Mouse (Mus musculus) embryonic facial prominence, embryonic 10.5 days (tissue): Measurements from ENCODE around the gene Gpr35. TPM values are rescaled to one million over a fixed set of nuclear protein-coding genes. Genes with fewer than 3 reads are reported as not detected.

Experiments
- DNase-seq: peaks from one replicate; pipeline ENCODE4 v3.0.0-alpha.2; 2017; ENCODE audit warnings: low spot score
- H3K27ac ChIP-seq: fragments of 300-500 bp; sonication (generic); replicated peaks from 2 replicates; pipeline ENCODE4 v1.5.1; 2016; ENCODE audit warnings: mild to moderate bottlenecking
- H3K27me3 ChIP-seq: fragments of 300-500 bp; sonication (generic); replicated peaks from 2 replicates; pipeline ENCODE4 v1.6.1; 2016; ENCODE audit warnings: low read depth, mild to moderate bottlenecking; ENCODE audit not compliant: poor library complexity, severe bottlenecking
- H3K36me3 ChIP-seq: fragments of 300-500 bp; sonication (generic); replicated peaks from 2 replicates; pipeline ENCODE4 v1.6.1; 2016; ENCODE audit warnings: mild to moderate bottlenecking, moderate library complexity
- H3K4me1 ChIP-seq: fragments of 300-500 bp; sonication (generic); 2 replicates; pipeline ENCODE4 v1.6.1; 2016
- H3K4me3 ChIP-seq: fragments of 300-500 bp; sonication (generic); 2 replicates; pipeline ENCODE4 v1.5.1; 2016; ENCODE audit warnings: mild to moderate bottlenecking, moderate library complexity
- H3K9me3 ChIP-seq: fragments of 300-500 bp; sonication (generic); 2 replicates; pipeline ENCODE4 v1.6.1; 2016; ENCODE audit warnings: mild to moderate bottlenecking
- WGBS: fragments of 180-500 bp; shearing (Covaris S2); methylation state at CpG from one replicate; pipeline ENCODE4 v1.1.7; 2016; 5-methylcytosine and 5-hydroxymethylcytosine counted together
- polyA plus RNA-seq: library from polyadenylated mRNA; unstranded; fragments of >200 nt; fragmentation: Nextera tagmentation; extraction: Ambion mirVana; gene quantifications from 2 replicates; pipeline ENCODE4 v1.2.1, GENCODE M21; 2016

Gpr35 gene
- polyA plus RNA-seq, 1 experiment from 2014 or later, result 0.19 TPM

DNA sequence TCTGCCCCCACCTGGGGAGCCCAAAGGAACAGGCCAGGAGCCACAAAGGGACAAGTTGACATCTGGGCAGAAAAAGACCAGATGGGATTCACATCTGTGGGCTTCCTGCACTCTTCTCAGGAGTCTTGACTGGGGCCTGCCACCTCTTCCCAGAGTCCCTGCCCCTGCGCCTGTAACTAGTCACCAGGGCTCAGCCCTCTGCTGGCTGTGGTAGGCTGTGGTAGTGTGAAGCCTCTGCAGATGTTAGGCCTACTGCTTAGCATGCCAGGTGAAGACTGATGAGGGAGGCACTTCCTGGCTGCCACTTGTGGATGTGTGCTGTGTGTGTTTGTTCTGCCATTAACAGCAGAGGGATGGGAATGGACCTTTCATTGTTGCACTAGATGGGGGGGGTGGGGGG, 38.4 kb upstream of the Gpr35 start:
- 57% methylated on average over 1 of the region's 1 CpGs for whole genome bisulfite sequencing
- peaks cover 23% of the 10 kb centered on the region for H3K27me3 ChIP-seq
- DNase-seq, result peak; percentile 26
- no peaks in the 10 kb centered on the region for H3K9me3 ChIP-seq
- peak overlapping the region; percentile 74 for H3K4me3 ChIP-seq
- H3K27ac ChIP-seq, result 0 out of 2 replicates have a peak overlapping the region, but pooled peaks have one; percentile 25
- peaks cover 42% of the 10 kb centered on the region for H3K4me1 ChIP-seq
- H3K36me3 ChIP-seq, result peaks cover 40% of the 10 kb centered on the region

DNA sequence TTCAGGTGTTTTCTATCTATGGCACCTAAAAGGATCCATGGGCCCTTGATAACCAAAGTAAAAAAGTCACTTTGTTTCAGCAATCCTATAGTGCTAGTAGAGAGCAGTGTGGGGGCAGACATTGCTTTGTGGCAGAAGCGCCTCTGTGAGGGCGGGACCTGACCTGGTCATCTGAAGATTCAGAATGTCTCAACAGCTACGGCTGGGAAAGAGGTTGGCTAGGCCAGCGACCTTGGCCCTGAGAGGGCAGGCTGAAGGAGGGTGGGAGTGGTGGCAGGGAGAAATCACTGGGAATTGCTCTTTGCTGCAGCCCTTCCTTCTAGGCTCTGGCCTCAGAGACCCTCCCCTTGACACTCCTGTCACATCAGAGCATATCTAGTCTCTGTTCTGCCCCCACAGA, 36.4 kb upstream of the Gpr35 start:
- peaks cover 33% of the 10 kb centered on the region for H3K4me1 ChIP-seq
- no peak overlapping the region for H3K4me3 ChIP-seq
- DNase-seq, result no peak
- H3K27me3 ChIP-seq, result peaks cover 8% of the 10 kb centered on the region
- no peaks in the 10 kb centered on the region for H3K9me3 ChIP-seq
- H3K27ac ChIP-seq, result no peak overlapping the region
- peaks cover 59% of the 10 kb centered on the region for H3K36me3 ChIP-seq
- 72% methylated on average over 4 of the region's 4 CpGs for WGBS

DNA sequence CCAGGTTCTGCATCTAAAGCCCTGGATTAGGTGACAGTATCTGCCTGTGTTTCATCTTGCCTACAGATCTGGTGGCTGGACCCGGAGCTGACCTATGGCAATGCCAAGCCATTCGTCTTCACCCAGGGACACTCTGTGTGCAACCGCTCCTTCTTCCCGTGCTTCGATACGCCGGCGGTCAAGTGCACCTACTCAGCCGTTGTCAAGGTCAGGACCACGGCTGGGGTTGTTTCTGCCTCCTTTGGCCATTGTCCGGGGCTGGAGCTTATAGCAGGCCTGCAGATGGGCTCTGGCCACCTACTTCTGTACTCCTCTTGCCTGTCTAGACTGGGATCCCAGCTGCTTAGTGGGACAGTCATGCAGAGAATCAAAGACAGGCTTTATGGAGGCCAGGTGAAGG, 35.7 kb upstream of the Gpr35 start:
- no peaks in the 10 kb centered on the region for H3K9me3 ChIP-seq
- H3K36me3 ChIP-seq, result peaks cover 67% of the 10 kb centered on the region
- H3K4me3 ChIP-seq, result no peak overlapping the region
- H3K27me3 ChIP-seq, result 0 out of 2 replicates have a peak, but pooled peaks cover under 1% of the 10 kb centered on the region
- peaks cover 28% of the 10 kb centered on the region for H3K4me1 ChIP-seq
- DNase-seq, result no peak
- 93% methylated on average over 11 of the region's 11 CpGs for WGBS
- H3K27ac ChIP-seq, result no peak overlapping the region

DNA sequence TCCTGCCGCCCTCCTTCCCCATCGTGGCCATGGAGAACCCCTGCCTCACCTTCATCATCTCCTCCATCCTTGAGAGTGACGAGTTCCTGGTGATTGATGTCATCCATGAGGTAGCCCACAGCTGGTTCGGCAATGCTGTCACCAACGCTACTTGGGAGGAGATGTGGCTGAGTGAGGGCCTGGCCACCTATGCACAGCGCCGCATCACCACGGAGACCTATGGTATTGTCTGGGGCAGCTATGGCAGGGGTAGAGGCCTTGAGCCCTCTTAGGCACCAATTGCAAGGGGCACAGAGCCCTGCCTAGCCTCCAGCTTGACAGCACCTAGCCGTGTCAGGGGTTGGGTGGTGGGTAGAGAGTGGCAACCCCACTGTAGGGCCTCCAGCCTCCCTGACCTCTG, 33.9 kb upstream of the Gpr35 start:
- WGBS, result 94% methylated on average over 9 of the region's 9 CpGs
- Histone ChIP-seq H3K27ac (no peak overlapping the region), H3K4me1 (peaks cover 14% of the 10 kb centered on the region), H3K27me3 (no peaks in the 10 kb centered on the region), H3K4me3 (no peak overlapping the region), H3K9me3 (no peaks in the 10 kb centered on the region), H3K36me3 (peaks cover 76% of the 10 kb centered on the region)
- DNase-seq, result no peak

DNA sequence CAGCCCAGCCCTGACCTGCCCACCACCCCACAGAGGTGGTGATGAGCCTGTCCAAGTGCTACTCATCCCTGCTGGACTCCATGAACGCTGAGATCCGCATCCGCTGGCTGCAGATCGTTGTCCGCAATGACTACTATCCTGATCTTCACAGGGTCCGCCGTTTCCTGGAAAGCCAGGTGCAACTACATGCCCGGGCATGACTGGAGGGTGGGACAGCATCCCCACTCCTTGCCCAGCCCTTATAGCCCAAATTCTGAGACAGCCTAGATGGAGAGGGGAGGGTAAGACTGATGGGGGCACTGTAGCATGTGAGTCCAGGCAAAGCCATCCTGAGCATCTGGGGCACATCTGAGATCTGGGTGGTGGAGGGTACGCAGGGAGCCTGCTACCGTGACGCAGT, 31.5 kb upstream of the Gpr35 start:
- H3K27me3 ChIP-seq, result no peaks in the 10 kb centered on the region
- peaks cover 67% of the 10 kb centered on the region for H3K36me3 ChIP-seq
- 96% methylated on average over 11 of the region's 11 CpGs for WGBS

DNA sequence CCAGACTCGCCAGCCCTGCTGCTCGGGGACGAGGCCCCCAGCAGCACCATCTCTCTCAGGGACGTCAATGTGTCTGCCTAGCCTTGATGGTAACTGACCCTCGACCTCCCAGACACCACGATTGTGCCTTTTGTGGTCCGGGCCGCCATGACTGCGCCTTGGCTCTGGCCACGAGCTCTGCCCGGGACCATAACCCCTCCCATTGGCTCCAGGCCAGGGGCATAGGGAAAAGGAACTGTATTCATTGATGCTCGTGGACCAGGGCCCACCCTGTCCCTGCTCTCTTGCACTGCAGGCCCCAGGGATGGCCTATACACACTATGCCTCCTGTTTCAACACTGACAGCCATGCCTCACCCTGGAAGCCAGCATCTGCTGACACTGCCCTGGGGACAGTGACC, 30.9 kb upstream of the Gpr35 start:
- H3K27me3 ChIP-seq, result no peaks in the 10 kb centered on the region
- WGBS, result 90% methylated on average over 12 of the region's 12 CpGs
- H3K4me1 ChIP-seq, result no peaks in the 10 kb centered on the region
- no peak for DNase-seq
- no peak overlapping the region for H3K27ac ChIP-seq
- peaks cover 61% of the 10 kb centered on the region for H3K36me3 ChIP-seq
- H3K4me3 ChIP-seq, result no peak overlapping the region
- no peaks in the 10 kb centered on the region for H3K9me3 ChIP-seq

More for the DNA sequence above, 31.5 kb upstream of the Gpr35 start:
- H3K4me1 ChIP-seq, result no peaks in the 10 kb centered on the region
- no peak overlapping the region for H3K4me3 ChIP-seq
- no peak for DNase-seq
- H3K9me3 ChIP-seq, result no peaks in the 10 kb centered on the region
- no peak overlapping the region for H3K27ac ChIP-seq

DNA sequence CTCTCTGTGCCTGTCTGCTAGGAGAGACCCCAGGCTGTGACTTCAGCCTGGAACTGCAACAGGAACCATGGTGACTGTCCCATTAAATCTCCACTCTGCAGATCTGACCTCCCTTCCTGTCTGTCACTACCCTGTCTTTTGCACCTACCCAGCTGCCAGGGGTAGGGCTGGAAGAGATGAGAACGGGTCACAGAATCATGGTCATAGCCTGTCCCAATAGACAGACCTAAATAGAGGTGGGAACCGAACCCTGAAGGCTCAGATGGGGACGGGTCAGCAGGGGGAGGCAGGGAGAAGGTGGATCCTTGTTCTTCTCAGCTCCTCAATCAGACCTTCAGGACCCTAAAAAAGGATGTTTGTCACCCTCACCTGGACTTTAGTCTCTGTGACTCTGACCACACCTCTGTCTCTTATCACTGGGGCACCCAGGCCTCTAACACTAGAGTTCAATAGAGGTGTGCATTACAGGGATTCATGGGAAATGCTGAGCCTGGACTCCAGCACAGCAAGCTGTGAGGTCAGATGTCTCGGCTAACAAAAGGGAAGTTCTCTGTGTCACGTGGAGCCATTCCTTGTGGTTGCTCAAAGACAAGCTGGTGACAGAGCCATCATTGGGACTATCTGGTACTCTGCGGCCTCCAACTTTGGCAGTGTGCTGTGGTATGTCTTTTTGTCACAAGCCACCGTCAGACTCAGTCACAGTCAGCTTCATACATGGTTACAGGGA, 30.0 kb upstream of the Gpr35 start:
- Histone ChIP-seq H3K36me3 (peaks cover 53% of the 10 kb centered on the region), H3K27ac (no peak overlapping the region), H3K4me1 (no peaks in the 10 kb centered on the region), H3K4me3 (no peak overlapping the region), H3K9me3 (no peaks in the 10 kb centered on the region), H3K27me3 (no peaks in the 10 kb centered on the region)
- DNase-seq, result no peak
- 83% methylated on average over 7 of the region's 7 CpGs for WGBS

DNA sequence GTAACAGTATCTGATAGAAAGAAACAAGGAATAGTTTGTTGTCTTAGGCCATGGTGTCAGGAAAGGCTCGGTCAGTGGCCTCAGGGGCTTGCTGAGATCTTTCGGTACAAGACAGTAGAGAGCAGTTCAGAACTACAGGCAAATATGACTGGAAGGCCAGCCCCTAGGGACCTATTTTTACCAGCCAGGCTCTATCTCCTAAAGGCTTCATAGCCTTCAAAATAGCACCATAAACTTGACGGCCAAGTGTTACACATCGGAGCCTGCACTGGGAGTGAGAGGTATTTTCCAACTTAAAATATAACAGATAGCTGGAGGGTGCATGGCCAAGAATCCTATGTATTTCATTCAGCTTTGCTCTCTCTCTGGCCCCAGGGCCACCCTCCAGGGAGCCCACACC, 29.2 kb upstream of the Gpr35 start:
- H3K27ac ChIP-seq, result no peak overlapping the region
- H3K4me3 ChIP-seq, result no peak overlapping the region
- no peak for DNase-seq
- H3K27me3 ChIP-seq, result no peaks in the 10 kb centered on the region
- H3K36me3 ChIP-seq, result peaks cover 44% of the 10 kb centered on the region
- H3K4me1 ChIP-seq, result no peaks in the 10 kb centered on the region
- no peaks in the 10 kb centered on the region for H3K9me3 ChIP-seq
- 90% methylated on average over 4 of the region's 4 CpGs for WGBS

DNA sequence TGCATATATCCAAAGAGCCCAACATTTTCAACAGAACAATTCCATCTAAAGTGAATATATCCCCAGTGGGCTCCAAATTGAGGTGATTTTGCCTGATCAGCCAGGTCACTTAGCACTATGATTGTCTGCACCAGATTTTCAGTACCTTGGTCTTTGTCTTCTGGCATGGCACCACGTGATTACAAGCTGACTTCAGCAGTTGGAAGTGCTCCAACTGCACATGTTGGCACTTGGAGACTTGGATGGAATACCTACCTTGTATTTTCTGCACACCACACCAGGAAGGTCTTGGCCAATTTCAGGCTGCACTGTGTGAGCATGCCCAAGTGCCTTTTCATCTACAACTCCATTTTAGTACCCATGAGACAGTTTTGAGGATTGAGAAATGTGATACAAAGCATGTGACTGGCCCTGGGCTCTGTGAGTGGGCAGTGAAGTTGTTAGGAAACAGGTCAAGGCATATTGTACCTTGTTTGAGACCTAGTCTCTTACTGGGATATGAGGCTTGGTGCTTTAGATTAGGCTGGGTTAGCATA, 20.4 kb upstream of the Gpr35 start:
- no peak for DNase-seq
- H3K36me3 ChIP-seq, result no peaks in the 10 kb centered on the region
- H3K4me3 ChIP-seq, result no peak overlapping the region
- peaks cover 5% of the 10 kb centered on the region; the same call in 1 of the 2 replicates for H3K9me3 ChIP-seq
- H3K27me3 ChIP-seq, result no peaks in the 10 kb centered on the region
- WGBS, result 22% methylated on average over 1 of the region's 1 CpGs
- H3K27ac ChIP-seq, result no peak overlapping the region
- peaks cover 10% of the 10 kb centered on the region for H3K4me1 ChIP-seq

DNA sequence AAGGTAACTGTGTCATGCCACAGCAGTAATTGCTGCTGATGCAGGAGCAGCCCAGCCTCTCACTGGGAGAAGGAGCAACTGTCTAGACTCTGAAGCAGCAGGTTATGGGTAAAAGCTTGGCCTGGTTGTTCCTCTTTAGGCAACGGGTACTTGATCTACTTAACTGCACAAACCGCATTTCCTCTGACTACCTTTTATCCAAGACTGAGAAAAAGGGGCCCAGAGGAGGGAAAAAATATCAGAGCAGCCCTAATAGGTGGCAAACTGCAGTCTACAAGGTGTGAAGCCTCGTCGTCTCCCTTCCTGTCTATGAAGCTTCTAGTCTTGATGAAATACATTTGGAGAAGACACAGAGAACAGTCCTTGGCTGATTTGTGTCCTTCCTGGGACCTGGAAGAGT, 17.1 kb upstream of the Gpr35 start:
- no peaks in the 10 kb centered on the region for H3K27me3 ChIP-seq
- H3K36me3 ChIP-seq, result peaks cover 10% of the 10 kb centered on the region
- H3K4me3 ChIP-seq, result peak overlapping the region; percentile 86
- peaks cover 24% of the 10 kb centered on the region for H3K4me1 ChIP-seq
- WGBS, result 83% methylated on average over 4 of the region's 4 CpGs
- H3K9me3 ChIP-seq, result peaks cover 5% of the 10 kb centered on the region; the same call in 1 of the 2 replicates
- DNase-seq, result no peak
- peak overlapping the region; percentile 94 for H3K27ac ChIP-seq

DNA sequence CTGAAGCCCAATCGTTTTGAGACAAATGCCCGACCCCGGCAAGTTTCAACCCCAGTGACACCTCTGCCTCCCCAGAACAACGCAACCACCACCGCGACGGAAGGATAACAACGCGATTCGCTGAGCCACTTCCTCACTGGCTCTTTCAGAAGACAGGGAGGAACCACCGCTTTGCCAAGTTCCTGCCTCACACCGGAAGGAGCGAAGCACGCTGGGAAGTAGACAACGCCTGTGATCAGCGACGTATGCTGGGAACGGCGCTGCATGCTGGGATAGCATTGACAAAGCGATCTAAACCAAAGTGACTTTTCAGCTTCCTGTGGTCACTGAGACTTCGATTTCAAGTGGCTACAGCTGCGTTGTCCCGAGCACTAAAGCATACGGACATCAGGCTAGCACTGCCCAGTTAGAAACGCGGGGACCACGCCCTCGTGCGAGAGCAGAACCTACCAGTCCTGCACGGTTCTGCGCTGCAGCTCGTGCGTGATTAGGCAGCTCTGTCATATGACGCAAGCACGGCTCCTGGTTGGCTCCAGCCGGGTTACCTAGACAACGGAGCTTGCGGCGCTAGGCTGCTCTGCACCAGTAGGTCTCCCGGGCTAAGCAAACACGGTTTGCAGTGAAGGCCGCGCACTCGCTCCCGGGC, 16.4 kb upstream of the Gpr35 start, which contains the start of gene Capn10:
Gene Capn10 (plus strand): TSS at position 195 of the 646 bp plus-strand sequence.
- H3K9me3 ChIP-seq, result peaks cover 5% of the 10 kb centered on the region; the same call in 1 of the 2 replicates
- peak within 1 kb of the TSS; percentile 94 for H3K27ac ChIP-seq
- WGBS, result under 1% methylated on average over 45 of the region's 45 CpGs
- H3K4me3 ChIP-seq, result peak within 1 kb of the TSS; percentile 86
- H3K27me3 ChIP-seq, result no peaks in the 10 kb centered on the region
- peak; percentile 96 for DNase-seq
- peaks cover 17% of the 10 kb centered on the region for H3K36me3 ChIP-seq
- H3K4me1 ChIP-seq, result peaks cover 24% of the 10 kb centered on the region

DNA sequence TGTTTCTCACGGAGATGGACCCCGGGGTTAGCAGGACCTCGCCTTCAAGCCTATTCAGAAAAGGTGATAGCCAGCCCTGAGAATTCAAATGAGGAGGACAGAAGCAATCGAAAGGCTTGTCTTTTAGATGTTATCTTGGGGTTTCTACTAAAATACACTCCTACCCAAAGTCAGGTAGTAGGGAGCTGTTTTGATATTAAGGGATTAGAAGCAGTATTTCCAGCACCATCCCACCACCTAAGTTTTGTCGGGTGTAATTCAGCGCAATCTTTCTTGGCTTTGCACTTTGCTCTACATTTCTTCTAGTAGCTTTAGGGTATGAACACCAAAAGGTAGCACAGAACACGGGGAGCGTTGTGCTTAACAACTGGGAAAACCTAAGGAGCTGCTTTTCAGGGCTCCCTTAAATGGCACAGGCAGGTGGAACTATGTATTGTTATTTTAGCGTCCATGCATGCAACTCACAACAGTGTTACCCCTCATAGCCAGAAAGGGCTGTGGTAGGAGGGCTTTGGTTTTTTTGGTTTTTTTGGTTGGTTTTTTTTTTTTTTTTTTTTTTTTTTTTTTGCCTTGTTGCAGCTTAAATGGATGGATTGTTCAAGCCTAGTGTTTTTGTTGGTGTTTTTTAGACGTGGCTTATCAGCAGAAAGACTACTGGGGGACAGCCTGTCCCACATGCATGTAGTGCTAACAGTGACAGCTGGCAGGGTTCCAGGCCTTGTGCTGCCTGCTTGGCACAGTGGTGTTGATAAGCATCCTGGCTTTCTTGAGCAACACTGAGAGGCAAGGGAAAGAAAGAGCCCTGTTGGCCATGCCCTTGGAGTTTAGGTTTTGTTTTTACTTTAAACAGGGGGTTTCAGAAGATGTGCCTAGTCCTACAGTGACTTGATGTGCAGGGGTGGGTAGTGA, 15.4 kb upstream of the Gpr35 start:
- 23% methylated on average over 10 of the region's 10 CpGs for WGBS
- peak overlapping the region; percentile 94 for H3K27ac ChIP-seq
- no peaks in the 10 kb centered on the region for H3K27me3 ChIP-seq
- peaks cover 24% of the 10 kb centered on the region for H3K4me1 ChIP-seq
- peaks cover 27% of the 10 kb centered on the region for H3K36me3 ChIP-seq
- no peak for DNase-seq
- H3K4me3 ChIP-seq, result peak overlapping the region; percentile 86
- peaks cover 5% of the 10 kb centered on the region; the same call in 1 of the 2 replicates for H3K9me3 ChIP-seq
